Mouse (Mus musculus): Measurements from ENCODE around the gene Tbc1d30. TPM values are rescaled to one million over a fixed set of nuclear protein-coding genes. Genes with fewer than 3 reads are reported as not detected.

Tbc1d30 gene
- polyA plus RNA-seq, 1 experiment: 0.23 TPM

DNA sequence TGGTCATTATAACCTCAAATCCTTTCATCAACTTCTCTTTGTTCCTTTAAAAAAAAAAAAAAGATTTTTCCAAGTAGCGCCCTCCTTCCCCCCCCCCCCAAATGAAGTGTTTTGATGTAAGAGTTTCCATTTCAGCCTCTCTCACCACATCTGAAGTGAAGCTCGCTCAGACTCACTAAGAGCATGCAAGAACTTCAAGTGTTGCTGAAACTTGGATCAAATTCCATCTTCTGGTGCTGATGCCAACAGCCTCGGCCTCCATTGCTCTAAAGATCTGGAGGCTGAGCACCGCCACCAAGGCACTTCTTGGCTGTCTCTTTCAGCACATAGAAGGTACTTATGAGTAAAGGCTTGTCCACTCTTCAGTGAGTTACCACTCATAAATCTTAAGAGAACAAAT is 128.2 kb downstream of the Tbc1d30 start:
- H3K4me3 ChIP-seq (ENCODE audit: insufficient read depth, low read length): no peak overlapping the region
- H3K4me1 ChIP-seq (ENCODE audit: control insufficient read depth, insufficient read depth, low read length): no peaks in the 10 kb centered on the region
- TF ChIP-seq POLR2A (IDR thresholded peaks at IDR 0.05; ENCODE audit: low read depth, low read length) (no peak), CTCF (IDR thresholded peaks at IDR 0.05; ENCODE audit: borderline replicate concordance, insufficient read depth, low read length) (no peak)
- no peak overlapping the region for H3K27ac ChIP-seq (ENCODE audit: insufficient read depth, low read length)

DNA sequence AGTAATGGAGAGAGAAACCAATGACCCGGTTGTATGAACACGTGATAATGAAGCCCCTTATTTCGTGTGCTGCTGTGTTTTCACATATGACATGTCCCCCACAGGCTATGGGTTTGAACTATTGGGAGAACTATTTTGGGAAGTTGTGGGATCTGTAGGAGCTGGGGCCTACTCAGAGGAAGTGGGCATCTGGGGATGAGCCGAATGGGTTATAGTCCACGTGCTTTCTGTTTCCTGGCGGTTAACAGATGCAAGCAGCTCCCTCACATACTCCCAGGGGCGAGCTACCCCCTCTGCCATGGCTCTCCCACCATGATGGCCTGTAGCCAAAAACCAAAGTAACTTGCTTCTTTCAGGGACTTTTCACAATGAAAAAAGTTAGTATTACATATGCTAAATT is 132.5 kb downstream of the Tbc1d30 start:
- H3K4me1 ChIP-seq (ENCODE audit: control insufficient read depth, insufficient read depth, low read length): no peaks in the 10 kb centered on the region
- H3K27ac ChIP-seq (ENCODE audit: insufficient read depth, low read length): no peak overlapping the region
- no peak overlapping the region for H3K4me3 ChIP-seq (ENCODE audit: insufficient read depth, low read length)
- no peak for TF ChIP-seq CTCF (IDR thresholded peaks at IDR 0.05; ENCODE audit: borderline replicate concordance, insufficient read depth, low read length)
- no peak for TF ChIP-seq POLR2A (IDR thresholded peaks at IDR 0.05; ENCODE audit: low read depth, low read length)

DNA sequence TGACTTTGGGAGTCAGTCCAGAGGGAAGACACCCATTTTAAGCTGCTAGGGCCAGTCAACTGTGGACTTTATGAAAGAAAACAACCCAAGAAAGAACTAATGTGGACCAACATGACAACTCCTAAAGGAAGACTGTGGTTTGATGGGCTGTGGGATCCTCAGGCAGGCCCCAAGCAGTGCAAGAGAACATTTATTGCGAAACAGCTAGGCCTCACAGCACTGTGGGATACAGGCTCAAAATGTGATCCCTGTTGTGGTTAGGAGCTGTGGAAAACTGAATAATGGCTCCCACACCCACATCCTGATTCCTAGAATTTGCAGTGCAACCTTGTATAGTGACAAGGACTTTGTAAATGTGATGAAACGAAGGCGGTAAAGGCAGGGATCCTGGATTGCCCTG is 134.3 kb downstream of the Tbc1d30 start:
- no peak for TF ChIP-seq POLR2A (IDR thresholded peaks at IDR 0.05; ENCODE audit: low read depth, low read length)
- no peak for TF ChIP-seq CTCF (IDR thresholded peaks at IDR 0.05; ENCODE audit: borderline replicate concordance, insufficient read depth, low read length)
- H3K4me3 ChIP-seq (ENCODE audit: insufficient read depth, low read length): no peak overlapping the region
- no peaks in the 10 kb centered on the region for H3K4me1 ChIP-seq (ENCODE audit: control insufficient read depth, insufficient read depth, low read length)

More for the DNA sequence above, 134.3 kb downstream of the Tbc1d30 start:
- H3K27ac ChIP-seq (ENCODE audit: insufficient read depth, low read length): no peak overlapping the region

Other genes starting within 250 kb of the Tbc1d30 start
- 137 and 165 TPM in 2 replicates for gene Gns, start 13.8 kb upstream of the Tbc1d30 start, polyA plus RNA-seq (2011; ENCODE audit: insufficient read length, low read depth, missing spikeins)
- gene Rassf3, start 125.1 kb upstream of the Tbc1d30 start, polyA plus RNA-seq (2011; ENCODE audit: insufficient read length, low read depth, missing spikeins): 18.0 and 20.5 TPM in 2 replicates
- 35.3 and 39.0 TPM in 2 replicates for gene Tbk1, start 235.5 kb upstream of the Tbc1d30 start, polyA plus RNA-seq (2011; ENCODE audit: insufficient read length, low read depth, missing spikeins)

All from embryonic fibroblast, embryonic 13.5 days (primary cell).